Mouse (Mus musculus) limb, embryonic 12.5 days (tissue): ENCODE data around the gene Gm17428. TPM values are rescaled to one million over a fixed set of nuclear protein-coding genes. Genes with fewer than 3 reads are reported as not detected.

ENCODE experiments used
- ATAC-seq: fragments of 200-750 bp; cut with Nextera tagmentation; 2 replicates; pipeline ENCODE4 v1.8.0; 2017; ENCODE audit warnings: low read depth, moderate TSS enrichment; ENCODE audit not compliant: insufficient number of reproducible peaks, insufficient read depth, low FRiP score, low TSS enrichment
- H3K27ac ChIP-seq: fragments of 300-500 bp; sonication (generic); 2 replicates; pipeline ENCODE4 v1.5.1; 2016; ENCODE audit warnings: mild to moderate bottlenecking, moderate library complexity
- H3K27me3 ChIP-seq: fragments of 300-500 bp; sonication (generic); 2 replicates; pipeline ENCODE4 v1.6.1; 2016; ENCODE audit warnings: mild to moderate bottlenecking, moderate library complexity
- H3K36me3 ChIP-seq: fragments of 300-500 bp; sonication (generic); 2 replicates; pipeline ENCODE4 v1.6.1; 2016; ENCODE audit warnings: mild to moderate bottlenecking, moderate library complexity
- H3K4me1 ChIP-seq: fragments of 300-500 bp; sonication (generic); replicated peaks from 2 replicates; pipeline ENCODE4 v1.6.1; 2016
- H3K4me2 ChIP-seq: fragments of 300-500 bp; sonication (generic); 2 replicates; pipeline ENCODE4 v1.6.1; 2016; ENCODE audit warnings: mild to moderate bottlenecking, moderate library complexity
- H3K4me3 ChIP-seq: fragments of 300-500 bp; sonication (generic); replicated peaks from 2 replicates; pipeline ENCODE4 v1.5.1; 2016; ENCODE audit warnings: mild to moderate bottlenecking
- H3K9ac ChIP-seq: fragments of 300-500 bp; sonication (generic); replicated peaks from 2 replicates; pipeline ENCODE4 v1.6.1; 2016; ENCODE audit warnings: mild to moderate bottlenecking, moderate library complexity
- H3K9me3 ChIP-seq: fragments of 300-500 bp; sonication (generic); 2 replicates; pipeline ENCODE4 v1.6.1; 2016; ENCODE audit warnings: mild to moderate bottlenecking, moderate library complexity
- WGBS: fragments of 180-500 bp; shearing (Covaris S2); methylation state at CpG from one replicate; pipeline ENCODE4 v1.1.7; 2016; 5-methylcytosine and 5-hydroxymethylcytosine counted together
- polyA plus RNA-seq: library from polyadenylated mRNA; unstranded; fragments of >200 nt; fragmentation: Nextera tagmentation; extraction: Ambion mirVana; gene quantifications from 2 replicates; pipeline ENCODE4 v1.2.1, GENCODE M21; 2016

The Gm17428 gene
- not detected in 2 replicates for polyA plus RNA-seq

DNA sequence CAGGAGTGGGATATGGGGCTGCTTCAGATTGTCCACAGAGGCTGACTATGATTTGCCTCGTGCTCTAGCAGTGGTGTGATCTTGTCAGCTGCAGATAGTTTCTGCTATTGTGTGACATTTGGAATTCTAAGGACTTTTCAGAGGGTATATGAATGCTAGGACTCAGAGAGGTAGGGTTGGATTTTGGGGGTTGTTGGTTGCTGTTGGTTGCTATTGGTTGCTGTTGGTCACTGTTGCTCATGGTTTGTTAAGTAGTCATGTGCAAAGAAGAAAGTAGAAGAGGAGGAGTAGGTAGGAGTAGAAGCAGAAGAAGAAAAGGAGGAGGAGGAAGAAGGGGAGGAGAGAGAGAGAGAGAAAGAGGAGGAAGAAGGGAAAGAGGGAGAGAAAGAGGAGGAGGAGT, at the start of gene Gm17428:
Gene Gm17428, plus strand, starts transcription at position 301 of the 400 bp plus-strand sequence.
- Histone ChIP-seq H3K36me3 (no peaks in the 10 kb centered on the region), H3K27ac (no peak within 1 kb of the TSS), H3K27me3 (peaks cover 10% of the 10 kb centered on the region; the same call in 1 of the 2 replicates), H3K9me3 (no peaks in the 10 kb centered on the region), H3K4me3 (no peak within 1 kb of the TSS), H3K9ac (no peak within 1 kb of the TSS), H3K4me1 (no peaks in the 10 kb centered on the region), H3K4me2 (no peak within 1 kb of the TSS)
- WGBS, result 74% methylated on average over 1 of the region's 1 CpGs
- no peak for ATAC-seq

DNA sequence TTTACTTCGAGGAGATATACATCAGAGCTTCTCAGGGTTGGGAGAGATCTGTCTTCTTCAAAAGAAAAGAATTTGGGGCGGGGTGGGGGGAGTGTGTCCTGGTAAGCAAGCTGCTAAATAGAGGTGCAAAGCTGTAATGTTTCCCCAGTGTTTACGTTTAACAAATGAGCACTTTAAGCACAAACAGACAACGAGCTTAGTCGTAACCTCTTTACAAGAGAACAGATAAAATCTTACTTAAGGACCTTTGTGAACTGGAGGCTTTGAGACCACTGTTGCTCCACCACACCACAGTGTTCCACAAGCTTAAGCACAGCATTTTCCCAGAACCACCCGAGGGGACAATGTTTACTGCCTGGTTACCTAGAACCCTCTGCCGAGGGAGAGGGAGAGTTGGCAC, 49.4 kb upstream of the Gm17428 start:
- 6% methylated on average over 7 of the region's 7 CpGs for WGBS
- Histone ChIP-seq H3K27me3 (no peaks in the 10 kb centered on the region), H3K27ac (peak overlapping the region; percentile 100), H3K9ac (peak overlapping the region; percentile 89), H3K4me1 (peaks cover 50% of the 10 kb centered on the region), H3K9me3 (peaks cover 3% of the 10 kb centered on the region), H3K4me3 (peak overlapping the region; percentile 59), H3K36me3 (peaks cover 9% of the 10 kb centered on the region), H3K4me2 (peak overlapping the region; percentile 87)
- ATAC-seq, result no peak

DNA sequence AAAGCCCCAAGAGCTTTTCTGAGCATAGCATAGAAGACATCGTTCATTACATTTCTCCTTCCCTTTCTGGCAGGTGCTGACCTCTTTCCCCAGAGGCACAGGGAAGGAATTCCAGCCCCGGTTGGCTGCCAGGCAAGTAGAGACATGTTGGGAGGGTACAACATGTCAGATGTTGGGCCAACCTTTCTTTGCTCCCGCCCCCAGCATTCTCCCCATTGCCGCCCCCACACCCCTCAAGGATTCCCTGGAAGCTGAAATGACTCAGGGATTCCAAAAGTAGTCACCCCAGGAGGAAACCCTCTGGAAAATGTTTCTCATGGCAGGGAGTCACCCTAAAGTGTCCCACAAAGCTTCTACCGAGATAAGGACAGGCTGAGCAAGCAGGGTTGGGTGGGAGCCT, 46.9 kb upstream of the Gm17428 start:
- no peaks in the 10 kb centered on the region for H3K36me3 ChIP-seq
- H3K4me1 ChIP-seq, result peaks cover 40% of the 10 kb centered on the region
- H3K4me2 ChIP-seq, result no peak overlapping the region
- no peaks in the 10 kb centered on the region for H3K27me3 ChIP-seq
- H3K4me3 ChIP-seq, result no peak overlapping the region
- H3K27ac ChIP-seq, result no peak overlapping the region
- no peak for ATAC-seq
- H3K9me3 ChIP-seq, result no peaks in the 10 kb centered on the region
- no peak overlapping the region for H3K9ac ChIP-seq
- WGBS, result 77% methylated on average over 5 of the region's 5 CpGs

DNA sequence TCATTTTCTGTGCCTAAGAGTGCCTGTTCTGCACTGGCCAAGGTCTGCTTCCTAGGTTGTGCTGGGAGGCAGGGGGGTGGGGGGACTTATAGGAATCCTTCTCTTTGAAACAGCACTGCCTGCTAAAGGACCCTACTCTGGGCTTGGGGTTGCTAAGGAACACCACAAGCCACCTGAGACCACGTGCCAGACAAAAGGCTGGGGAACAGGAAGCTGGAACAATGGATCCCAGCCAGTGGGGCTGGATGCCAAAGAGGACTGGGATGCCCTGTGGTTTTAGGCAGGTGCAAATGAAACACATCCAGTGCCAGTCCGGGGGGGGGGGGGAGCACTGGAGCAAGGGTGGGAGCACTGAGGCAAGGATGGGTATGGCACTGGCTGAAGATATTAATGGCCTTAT, 46.3 kb upstream of the Gm17428 start:
- 23% methylated on average over 2 of the region's 2 CpGs for WGBS
- Histone ChIP-seq H3K9ac (no peak overlapping the region), H3K36me3 (no peaks in the 10 kb centered on the region), H3K4me3 (no peak overlapping the region), H3K4me2 (no peak overlapping the region), H3K9me3 (no peaks in the 10 kb centered on the region), H3K4me1 (peaks cover 34% of the 10 kb centered on the region), H3K27ac (no peak overlapping the region), H3K27me3 (no peaks in the 10 kb centered on the region)
- ATAC-seq, result no peak

DNA sequence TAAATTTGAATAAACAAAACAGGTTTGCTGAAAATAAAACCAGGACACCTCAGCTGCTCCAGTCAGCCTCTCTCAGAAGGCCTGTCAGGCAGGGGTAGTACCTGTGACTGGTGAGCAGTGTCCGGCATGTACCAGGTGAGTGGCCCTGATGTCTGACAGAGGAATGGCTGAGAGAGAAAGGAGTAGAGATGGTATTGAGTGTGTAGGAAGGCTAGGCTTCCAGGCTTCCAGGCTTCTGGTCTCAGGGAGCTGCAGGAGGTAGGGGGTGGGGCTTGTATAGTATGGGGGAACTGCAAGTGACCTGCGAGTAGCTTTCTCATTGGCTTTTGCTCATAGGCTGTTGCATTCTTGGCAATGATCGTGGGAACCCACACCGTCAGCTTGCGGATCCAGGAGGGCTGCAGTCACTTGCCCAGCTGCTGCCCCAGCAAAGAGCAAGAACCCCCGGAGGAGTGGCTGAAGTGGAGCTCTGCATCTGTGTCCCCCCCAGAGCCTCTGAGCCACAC, 44.0 kb upstream of the Gm17428 start, which contains the start of gene Il25:
Gene Il25, plus strand, starts transcription at position 51 of the 506 bp plus-strand sequence.
- 21% methylated on average over 6 of the region's 6 CpGs for WGBS
- ATAC-seq, result 0 out of 2 replicates have a peak, but pooled peaks have one; percentile 7
- no peaks in the 10 kb centered on the region for H3K36me3 ChIP-seq
- H3K9ac ChIP-seq, result no peak within 1 kb of the TSS; the same call in 1 of the 2 replicates
- no peak within 1 kb of the TSS for H3K27ac ChIP-seq
- no peaks in the 10 kb centered on the region for H3K27me3 ChIP-seq
- H3K4me1 ChIP-seq, result peaks cover 28% of the 10 kb centered on the region
- 0 out of 2 replicates have a peak within 1 kb of the TSS, but pooled peaks have one; percentile 4 for H3K4me2 ChIP-seq
- H3K4me3 ChIP-seq, result no peak within 1 kb of the TSS
- no peaks in the 10 kb centered on the region for H3K9me3 ChIP-seq

DNA sequence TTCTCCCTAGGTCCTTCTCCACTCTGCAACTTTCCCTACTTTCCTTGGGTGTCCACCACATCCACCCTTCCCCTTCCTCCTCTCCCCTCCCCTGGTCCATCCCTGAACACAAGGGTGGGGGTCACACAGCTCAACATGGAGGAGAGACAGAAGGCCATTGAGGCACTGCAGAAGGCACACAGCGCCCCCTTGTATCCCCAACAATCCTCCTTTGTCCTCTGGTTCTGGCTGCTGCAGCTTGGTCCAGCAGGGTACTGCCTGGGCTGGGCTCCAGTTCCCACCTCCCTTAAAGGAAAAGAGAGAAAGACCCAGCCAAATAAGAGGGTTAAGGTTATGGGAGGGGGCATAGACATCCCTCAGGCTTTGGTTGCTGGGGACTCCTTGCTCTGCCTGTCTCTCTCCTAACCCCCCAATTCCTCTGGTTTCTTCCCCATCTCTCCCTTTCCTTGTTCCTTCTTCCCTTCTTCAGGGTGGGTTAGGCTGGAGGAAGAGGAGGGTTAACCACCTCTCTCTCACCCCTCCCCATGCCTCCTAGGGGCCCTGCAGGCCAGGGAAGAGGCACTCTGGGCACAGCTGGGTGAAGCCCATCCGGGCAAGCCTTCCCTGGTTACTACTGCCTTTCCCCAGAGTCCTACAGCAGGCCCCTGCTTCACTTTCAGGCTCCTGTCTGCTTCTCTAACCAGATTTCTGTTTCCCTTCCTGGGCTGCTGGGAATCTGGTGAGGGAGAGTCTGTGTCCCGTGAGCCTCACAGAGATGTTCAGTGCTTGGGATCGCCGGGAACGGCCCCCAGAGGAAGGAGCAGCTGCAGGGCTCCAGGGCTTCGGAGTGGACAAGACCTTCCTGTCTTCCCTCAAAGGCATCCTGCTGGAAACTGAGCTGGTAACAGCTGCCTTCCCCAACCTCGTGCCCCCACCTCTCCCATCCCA, 40.6 kb upstream of the Gm17428 start, which contains the start of gene Cmtm5:
Gene Cmtm5, plus strand, starts transcription at position 358 of the 927 bp plus-strand sequence.
- 0 out of 2 replicates have a peak within 1 kb of the TSS, but pooled peaks have one; percentile 2 for H3K4me3 ChIP-seq
- H3K36me3 ChIP-seq, result no peaks in the 10 kb centered on the region
- H3K4me1 ChIP-seq, result peaks cover 26% of the 10 kb centered on the region
- peak within 1 kb of the TSS; percentile 11; the same call in 1 of the 2 replicates for H3K4me2 ChIP-seq
- ATAC-seq, result no peak
- 38% methylated on average over 8 of the region's 8 CpGs for WGBS
- peak within 1 kb of the TSS; percentile 31; the same call in 1 of the 2 replicates for H3K9ac ChIP-seq
- no peaks in the 10 kb centered on the region for H3K9me3 ChIP-seq
- H3K27me3 ChIP-seq, result no peaks in the 10 kb centered on the region
- peak within 1 kb of the TSS; percentile 79 for H3K27ac ChIP-seq

DNA sequence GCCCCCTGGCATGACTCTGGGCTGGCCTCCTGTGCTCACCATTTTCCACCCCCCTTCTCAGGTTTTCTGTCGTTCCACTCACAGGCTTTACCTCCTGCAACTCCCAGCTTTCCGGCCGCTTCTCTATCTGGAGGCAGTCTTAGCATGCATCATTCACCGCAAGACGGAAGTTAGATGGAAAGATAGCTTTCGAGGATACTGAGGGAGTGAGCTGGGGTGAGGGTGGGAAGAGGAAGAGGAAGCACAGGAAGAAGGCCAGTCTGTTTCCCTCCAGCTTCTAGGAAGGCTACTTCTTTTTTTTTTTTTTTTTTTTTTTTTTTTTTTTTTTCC, 39.9 kb upstream of the Gm17428 start:
- Histone ChIP-seq H3K9ac (peak overlapping the region; percentile 31; the same call in 1 of the 2 replicates), H3K4me1 (peaks cover 26% of the 10 kb centered on the region), H3K27me3 (no peaks in the 10 kb centered on the region), H3K9me3 (no peaks in the 10 kb centered on the region), H3K4me2 (peak overlapping the region; percentile 11; the same call in 1 of the 2 replicates), H3K27ac (peak overlapping the region; percentile 79), H3K4me3 (0 out of 2 replicates have a peak overlapping the region, but pooled peaks have one; percentile 2), H3K36me3 (no peaks in the 10 kb centered on the region)
- 61% methylated on average over 6 of the region's 6 CpGs for WGBS
- ATAC-seq, result no peak

DNA sequence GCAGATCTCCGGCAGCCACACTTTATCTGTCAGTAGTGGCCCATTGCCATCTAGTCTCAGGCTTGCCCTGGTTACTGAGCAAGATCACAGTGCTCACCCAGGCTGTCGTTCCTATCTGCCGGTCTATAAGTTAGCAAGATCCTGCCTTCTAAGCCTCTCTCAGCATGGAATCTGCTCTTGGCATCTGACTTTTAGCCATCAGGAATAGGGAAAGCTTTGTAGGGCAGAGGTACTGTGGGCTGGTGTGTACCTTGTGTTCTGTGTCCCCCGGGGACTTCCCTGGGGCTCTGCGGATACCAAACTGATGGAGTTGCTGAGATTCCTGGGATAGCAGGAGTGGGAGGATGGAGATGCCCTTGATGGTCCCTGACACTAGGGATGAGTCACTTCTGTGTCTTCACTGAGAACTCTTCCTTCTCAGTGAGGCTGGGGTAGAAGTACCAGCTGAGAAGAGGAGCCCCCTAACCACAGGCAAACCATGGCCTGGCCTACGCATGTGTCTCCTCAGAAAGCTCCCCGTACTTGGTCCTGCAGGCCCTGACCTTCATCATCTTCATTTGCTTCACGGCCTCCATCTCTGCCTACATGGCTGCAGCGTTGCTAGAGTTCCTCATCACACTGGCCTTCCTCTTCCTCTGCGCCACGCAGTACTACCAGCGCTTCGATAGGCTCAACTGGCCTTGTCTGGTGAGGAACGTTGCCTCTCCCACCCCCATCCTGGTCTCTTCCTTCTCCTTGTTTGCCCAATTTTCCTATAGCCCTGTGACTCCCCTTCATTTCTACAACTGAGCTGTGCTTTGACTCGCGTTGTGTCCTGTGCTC, 39.2 kb upstream of the Gm17428 start:
- no peak overlapping the region for H3K27ac ChIP-seq
- H3K9ac ChIP-seq, result no peak overlapping the region
- no peak overlapping the region for H3K4me3 ChIP-seq

DNA sequence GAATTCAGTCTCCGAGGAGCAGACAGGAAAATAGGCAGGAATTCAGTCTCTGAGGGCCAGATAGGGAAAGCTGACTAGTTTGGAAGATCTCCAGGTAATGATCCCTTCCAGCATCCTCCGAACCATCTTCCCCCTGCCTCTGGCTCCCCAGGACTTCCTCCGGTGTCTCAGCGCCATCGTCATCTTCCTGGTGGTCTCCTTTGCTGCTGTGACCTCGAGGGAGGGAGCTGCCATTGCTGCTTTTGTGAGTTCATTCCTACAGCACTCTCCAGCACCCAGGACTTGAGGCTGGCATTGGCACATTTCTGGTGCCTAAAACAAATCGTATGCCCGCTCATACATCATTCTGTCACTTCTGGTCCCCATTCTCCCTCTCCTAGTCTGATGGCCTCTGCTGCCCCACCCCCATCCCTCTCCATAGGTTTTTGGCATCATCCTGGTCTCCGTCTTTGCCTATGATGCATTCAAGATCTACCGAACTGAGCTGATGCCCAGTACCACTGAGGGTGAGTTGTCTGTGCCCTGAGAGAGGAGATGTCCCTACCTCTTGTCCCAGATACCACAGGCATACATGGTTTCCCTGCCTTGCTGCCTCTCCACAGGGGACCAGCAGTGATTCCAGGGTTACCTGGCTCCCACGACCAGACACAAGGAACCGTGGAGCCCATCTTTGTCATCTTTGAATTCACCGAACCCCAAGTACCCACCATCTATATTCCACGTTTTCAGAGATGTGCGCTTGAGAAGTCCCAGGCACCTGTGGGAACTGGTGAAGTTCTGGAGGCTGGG, 38.1 kb upstream of the Gm17428 start:
- ATAC-seq, result no peak
- WGBS, result 75% methylated on average over 15 of the region's 15 CpGs
- no peak overlapping the region for H3K4me3 ChIP-seq
- no peak overlapping the region for H3K9ac ChIP-seq
- H3K27me3 ChIP-seq, result no peaks in the 10 kb centered on the region
- H3K4me2 ChIP-seq, result no peak overlapping the region
- H3K36me3 ChIP-seq, result no peaks in the 10 kb centered on the region
- H3K9me3 ChIP-seq, result no peaks in the 10 kb centered on the region
- H3K27ac ChIP-seq, result no peak overlapping the region
- H3K4me1 ChIP-seq, result peaks cover 19% of the 10 kb centered on the region

More for the DNA sequence above, 39.2 kb upstream of the Gm17428 start:
- no peaks in the 10 kb centered on the region for H3K36me3 ChIP-seq
- H3K9me3 ChIP-seq, result no peaks in the 10 kb centered on the region
- ATAC-seq, result no peak
- no peaks in the 10 kb centered on the region for H3K27me3 ChIP-seq
- 89% methylated on average over 16 of the region's 16 CpGs for whole genome bisulfite sequencing
- peaks cover 25% of the 10 kb centered on the region for H3K4me1 ChIP-seq
- no peak overlapping the region for H3K4me2 ChIP-seq

DNA sequence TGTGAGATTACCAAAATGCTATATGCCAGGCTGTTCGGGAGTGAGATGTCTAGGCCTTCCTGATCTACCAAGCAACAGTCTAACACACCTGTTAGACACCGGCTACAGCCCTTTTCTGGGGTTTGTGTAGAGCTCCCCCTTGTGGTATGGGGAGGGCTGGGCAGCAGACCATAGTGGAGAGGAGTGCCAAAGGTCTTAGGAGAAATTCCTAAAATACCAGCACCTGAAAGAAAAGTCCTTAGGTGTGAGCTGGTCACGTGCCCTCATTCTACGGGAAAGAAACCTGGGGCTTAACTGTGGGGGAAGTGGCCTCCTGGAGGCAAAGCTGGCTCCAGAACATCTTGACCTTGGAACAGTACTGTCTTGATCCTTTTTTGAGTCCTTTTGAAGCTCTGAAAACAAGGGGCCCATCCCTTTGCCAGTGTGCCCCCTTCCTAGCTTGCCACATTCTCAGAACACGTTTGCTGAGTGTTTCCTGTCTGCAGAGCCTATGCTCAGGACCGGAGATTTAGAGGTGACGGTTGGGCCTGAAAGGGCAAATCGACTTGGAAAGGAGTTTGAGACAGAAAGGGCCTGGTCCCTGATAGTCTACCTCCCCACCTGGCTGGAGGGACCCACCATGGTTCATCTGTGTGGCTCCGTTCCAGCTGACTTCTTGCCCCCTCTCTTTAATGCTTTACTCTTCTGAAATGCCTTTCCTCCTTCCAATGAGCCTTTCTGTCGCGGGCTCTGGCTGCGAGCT, 37.1 kb upstream of the Gm17428 start:
- 47% methylated on average over 12 of the region's 12 CpGs for WGBS
- Histone ChIP-seq H3K4me1 (peaks cover 19% of the 10 kb centered on the region), H3K27ac (no peak overlapping the region), H3K27me3 (no peaks in the 10 kb centered on the region), H3K4me3 (no peak overlapping the region), H3K9me3 (no peaks in the 10 kb centered on the region), H3K36me3 (no peaks in the 10 kb centered on the region), H3K4me2 (no peak overlapping the region), H3K9ac (no peak overlapping the region)
- ATAC-seq, result no peak
